Mouse (Mus musculus): ENCODE measurements around the gene Dab2ip.

The Dab2ip gene

GRCm38 (mm10) chr2:35557911-35558825 lies at the start of gene Dab2ip:
Gene Dab2ip, plus strand, starts transcription at chr2:35558266.
- DNase-seq (ENCODE audit: low read depth, low spot score): peak; percentile 26

GRCm38 (mm10) chr2:35508597-35509342 lies 49.3 kb upstream of the Dab2ip start:
- DNase-seq (ENCODE audit: low read depth, low spot score): no peak

DNA sequence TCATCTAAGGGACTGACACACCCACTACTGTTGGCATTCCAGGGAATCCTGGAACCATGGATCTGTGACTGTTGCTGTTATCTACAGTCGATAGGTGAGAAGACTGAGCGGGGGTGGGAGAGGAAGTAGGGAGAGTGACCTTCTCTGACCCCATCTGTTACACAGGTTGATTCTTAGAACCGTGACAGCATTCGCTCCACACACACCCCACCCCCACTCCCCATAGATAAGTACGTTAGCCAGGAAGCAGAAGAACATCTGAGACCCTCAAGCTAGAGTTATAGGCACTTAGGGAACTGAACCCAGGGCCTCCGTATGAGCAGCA lies 48.8 kb upstream of the Dab2ip start:
- peak; percentile 44 for DNase-seq (ENCODE audit: low read depth, low spot score)

DNA sequence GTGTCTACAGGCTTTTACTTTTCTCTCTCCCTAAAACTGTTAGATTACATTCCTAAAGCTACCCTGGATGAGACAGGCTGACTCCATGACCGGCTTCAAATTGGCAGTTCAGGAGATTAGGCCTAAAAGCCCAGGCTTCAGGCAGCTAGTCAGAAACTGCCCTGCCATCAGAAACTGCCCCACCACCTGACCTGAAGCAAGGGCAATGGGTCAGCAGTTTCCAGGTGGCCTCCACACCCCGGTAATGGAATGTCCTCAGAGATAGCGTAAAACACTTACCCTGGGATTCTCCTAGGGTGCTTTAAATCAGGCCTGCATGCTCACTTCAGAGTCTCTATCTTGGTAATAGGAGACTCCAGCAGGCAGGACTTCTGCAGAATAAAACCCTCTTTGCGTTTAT lies 48.2 kb upstream of the Dab2ip start:
- no peak for DNase-seq (ENCODE audit: low read depth, low spot score)

GRCm38 (mm10) chr2:35510920-35511319 lies 47.1 kb upstream of the Dab2ip start:
- DNase-seq (ENCODE audit: low read depth, low spot score): no peak

DNA sequence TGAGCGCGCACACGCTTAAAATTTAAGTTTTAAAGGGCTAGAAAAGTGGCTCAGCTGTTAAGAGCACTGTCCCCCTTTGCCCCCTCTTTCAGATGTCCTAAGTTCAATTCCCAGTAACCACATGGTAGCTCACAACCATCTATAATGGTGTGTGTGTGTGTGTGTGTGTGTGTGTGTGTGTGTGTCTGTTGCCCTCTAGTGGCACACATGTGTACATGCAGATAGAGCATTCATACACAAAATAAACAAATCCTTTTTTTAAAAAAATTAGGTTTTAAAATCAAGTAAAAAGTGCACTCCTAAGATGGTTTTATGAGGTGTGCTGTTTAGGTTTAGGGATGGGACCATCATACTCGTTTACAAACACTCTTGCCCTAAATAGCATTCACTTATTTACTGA lies 45.8 kb upstream of the Dab2ip start:
- no peak for DNase-seq (ENCODE audit: low read depth, low spot score)

- DNase-seq (ENCODE audit: low read depth, low spot score): no peak
These were observed 43.8 kb upstream of the Dab2ip start for GRCm38 (mm10) chr2:35514051-35514892.

DNA sequence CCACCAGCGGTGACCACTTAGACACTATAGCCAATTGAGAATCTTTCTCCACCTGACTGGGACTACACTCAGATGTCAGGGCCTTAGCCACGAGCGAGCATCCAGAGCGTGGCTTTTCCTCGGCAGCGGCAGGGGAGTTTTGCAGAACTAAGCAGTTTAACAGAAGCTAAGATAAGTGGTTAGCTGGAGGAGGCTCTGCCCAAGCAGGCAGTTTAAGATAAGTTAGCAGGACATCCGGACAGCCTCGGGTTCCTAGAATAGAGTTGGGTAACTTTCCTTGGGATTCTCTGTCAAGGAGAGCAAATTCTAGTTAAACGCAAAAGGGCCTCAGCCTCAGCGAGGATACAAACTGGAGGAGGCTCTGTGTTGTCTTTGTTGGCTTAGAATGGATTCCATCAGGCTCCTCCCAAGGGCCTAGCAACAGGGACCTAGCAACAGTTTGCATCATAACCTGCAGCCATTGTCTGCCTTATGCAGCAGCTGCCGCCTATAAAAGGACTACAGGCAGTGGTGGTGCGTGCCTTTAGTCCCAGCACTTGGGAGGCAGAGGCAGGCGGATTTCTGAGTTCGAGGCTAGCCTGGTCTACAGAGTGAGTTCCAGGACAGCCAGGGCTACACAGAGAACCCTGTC lies 31.3 kb upstream of the Dab2ip start:
- DNase-seq (ENCODE audit: low read depth, low spot score): no peak

DNA sequence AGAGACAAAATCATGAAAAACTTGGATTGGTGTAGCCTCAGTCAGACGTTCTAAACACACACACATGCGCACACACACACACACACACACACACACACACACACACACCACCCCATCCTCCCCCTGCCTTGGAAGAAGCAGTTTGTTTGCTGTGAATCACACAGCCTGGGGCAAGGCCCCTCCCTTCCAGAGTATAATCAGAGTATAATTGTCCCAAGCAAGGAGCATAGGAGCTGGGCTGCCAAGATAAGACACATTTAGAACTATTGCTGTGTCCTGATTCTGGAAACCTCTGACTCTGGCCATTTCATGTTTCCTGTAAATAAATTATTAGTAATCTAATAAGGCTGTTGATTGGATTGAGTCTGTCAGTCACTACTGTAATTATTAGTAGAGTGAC lies 29.0 kb upstream of the Dab2ip start:
- DNase-seq (ENCODE audit: low read depth, low spot score): no peak

DNA sequence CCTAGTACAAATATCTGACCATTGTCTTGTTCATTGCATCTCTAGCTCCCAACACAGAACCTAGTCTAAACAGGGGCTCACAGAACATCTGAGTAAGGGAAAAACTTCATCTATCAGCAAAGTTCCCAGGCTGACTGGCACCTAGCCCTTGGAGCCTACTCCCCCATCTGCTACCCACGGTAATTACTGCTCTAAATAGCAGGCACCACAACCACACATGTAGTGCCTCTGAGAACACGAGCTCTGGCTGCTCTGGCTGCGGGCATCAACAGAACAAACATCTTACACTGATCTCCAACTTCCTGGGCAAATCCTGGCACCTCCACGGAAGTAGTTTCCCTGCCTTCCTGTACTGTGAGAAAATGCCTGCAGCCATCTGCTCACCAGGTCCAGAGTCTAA lies 28.2 kb upstream of the Dab2ip start:
- DNase-seq (ENCODE audit: low read depth, low spot score): no peak

- no peak for DNase-seq (ENCODE audit: low read depth, low spot score)
These were observed 27.3 kb upstream of the Dab2ip start for GRCm38 (mm10) chr2:35530732-35531131.

DNA sequence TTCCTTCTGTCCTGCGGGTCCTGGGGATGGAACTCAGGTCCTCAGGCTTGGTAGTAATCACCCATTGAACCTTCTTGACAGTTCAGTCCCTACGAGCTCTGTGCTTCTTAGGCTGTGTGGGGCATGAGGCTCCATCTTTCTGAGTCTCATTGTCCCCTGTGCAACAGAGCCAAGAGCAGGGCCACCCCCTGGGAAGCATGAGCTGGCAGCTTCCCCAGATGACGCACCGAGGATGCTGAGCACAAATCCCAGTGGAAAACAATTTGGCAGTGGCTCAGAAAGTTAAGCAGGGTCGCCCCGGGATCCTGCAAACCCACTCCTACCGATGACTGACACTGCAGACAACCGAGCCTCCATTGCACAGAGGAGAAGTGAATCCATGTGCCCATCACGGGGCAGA lies 24.4 kb upstream of the Dab2ip start:
- no peak for DNase-seq (ENCODE audit: low read depth, low spot score)

DNA sequence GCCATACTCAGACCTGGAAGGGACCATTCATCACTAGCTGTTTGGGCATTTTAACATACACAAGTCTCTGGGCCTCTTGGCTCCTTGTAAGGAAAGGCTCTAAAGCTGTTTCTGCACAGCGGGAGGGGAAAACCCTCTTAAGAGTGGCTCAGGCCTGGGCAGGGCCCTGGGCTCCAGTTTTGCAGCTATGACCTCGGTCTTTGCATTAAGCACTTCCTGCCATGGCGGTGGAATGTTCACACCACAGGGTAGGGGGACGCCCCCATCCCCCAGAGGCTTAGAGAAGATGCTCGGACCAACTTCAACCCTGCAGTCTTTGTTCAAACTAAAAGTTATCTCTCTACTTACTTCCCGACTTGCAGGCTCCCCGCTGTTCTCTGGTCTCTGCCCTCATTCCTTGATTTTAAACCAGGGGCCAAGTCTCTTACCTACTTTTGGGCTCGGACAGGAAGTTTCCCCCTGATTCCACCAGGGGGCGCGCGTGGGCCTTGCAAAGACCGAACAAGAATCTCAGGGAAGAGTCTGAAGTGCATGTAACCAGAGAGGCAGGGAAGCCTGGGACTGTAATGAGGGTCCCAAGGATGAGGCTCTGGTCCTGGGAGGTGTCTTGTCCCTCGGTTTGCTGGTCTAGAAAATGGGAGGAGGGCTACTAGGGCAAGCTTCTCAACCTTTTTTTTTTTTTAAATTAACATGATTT lies 18.6 kb upstream of the Dab2ip start:
- peak; percentile 92 for DNase-seq (ENCODE audit: low read depth, low spot score)

GRCm38 (mm10) chr2:35540798-35541197 lies 17.3 kb upstream of the Dab2ip start:
- no peak for DNase-seq (ENCODE audit: low read depth, low spot score)

DNA sequence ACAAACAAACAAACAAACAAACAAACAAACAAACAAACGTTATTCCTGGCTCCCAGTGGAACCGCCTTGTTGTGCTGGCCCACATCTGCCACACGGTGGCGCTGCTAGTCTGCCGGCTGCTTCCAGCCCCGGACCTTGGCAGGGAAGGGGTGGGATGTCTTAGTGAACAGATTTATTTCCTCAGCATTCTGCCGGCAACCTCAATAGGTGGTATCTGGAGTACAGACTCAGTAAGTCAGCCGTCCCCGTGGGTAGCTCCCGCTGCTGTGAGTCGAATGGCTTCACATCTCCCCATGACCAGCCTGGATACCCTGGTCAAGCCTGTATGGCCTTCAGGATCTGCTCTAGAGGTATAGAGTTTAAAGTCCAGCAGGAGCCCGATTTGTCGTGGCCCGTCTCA lies 13.3 kb upstream of the Dab2ip start:
- DNase-seq (ENCODE audit: low read depth, low spot score): peak; percentile 88

- peak; percentile 27 for DNase-seq (ENCODE audit: low read depth, low spot score)
These were observed 12.9 kb upstream of the Dab2ip start for GRCm38 (mm10) chr2:35545125-35545590.

DNA sequence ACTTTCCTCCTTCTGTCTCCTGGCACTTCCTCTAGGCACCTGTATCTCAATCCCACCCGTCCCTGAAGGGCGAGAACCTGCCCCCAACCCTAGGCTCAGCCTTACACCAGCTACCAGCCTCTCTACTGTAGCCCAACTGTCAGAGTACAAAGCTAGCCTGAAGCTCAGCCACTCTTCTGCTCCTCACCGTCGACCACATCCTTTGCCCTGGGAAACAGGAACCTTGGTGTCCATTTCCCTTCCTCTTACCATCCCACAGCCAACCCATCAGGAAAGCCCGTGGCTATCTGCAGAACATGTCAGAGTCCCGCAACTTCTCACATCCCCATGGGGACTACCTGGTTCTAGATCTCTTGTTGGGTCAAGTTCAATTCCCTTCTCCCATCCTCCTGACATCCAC lies 11.6 kb upstream of the Dab2ip start:
- DNase-seq (ENCODE audit: low read depth, low spot score): no peak

DNA sequence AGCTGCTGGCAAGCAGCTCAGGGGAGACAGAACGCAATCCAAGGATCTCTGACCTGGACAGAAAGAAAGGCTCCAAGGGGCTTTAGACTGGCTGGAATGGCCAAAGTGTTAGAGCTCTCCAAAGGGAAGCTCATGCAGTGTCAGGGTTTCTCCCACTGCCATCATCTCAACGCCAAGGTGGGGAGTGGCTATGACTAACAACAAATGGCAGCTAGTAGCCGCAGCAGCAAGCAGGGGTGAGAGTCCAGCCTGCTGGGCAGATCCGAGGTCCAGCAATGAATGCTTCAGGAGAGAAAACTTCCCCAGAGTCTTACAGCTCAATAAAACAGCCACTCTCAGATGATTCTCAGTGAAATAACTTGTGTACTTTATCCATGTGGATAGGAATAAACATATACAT lies 8.9 kb upstream of the Dab2ip start:
- DNase-seq (ENCODE audit: low read depth, low spot score): no peak

DNA sequence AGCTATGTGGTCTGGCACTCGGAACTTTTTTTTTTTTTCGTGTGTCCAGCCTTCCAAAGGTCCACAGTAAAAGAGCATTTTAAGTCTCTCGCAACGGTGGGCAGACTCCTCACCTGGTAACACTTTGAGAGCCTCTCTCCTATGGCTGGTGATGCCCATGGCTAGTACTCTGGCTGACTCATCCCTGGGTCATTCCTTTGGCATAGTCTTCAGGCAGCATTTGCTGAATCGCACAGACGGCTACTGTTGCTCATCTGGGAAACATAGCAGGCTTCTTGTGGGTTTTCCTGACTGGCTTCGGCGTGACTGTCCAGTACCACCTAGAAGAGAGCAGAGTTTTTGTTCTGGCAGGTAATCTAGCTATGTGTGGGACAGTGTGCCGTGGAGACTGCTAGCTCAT lies 8.0 kb upstream of the Dab2ip start:
- DNase-seq (ENCODE audit: low read depth, low spot score): no peak

DNA sequence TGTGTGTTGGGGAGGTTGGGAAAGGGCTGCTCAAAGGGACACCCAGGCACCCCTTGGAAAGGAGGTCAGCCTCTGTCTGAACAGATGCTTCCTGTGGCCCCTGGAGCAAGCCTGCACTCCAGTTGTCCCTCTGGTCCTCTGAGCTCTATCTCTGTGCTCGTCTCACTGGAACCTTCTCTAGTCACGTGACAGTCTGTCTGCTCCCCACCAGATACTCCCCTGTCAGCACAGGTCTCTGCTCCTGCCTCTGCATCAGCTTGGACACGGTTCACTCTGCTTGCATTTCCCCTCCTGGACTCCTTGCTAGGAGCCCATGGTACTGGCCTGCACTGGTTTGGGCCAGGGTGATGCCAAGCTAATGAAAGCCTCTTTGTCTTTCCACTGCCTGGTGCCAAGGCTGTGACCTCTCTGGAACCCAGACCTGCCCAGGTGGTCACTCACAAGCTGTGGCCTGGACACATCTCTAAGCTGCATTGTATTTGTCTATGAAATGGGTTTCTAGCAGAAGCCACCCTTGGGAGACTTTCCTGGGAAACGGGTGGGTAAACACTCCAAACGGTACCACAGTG lies 1.1 kb upstream of the Dab2ip start:
- no peak for DNase-seq (ENCODE audit: low read depth, low spot score)

All from mesoderm, embryonic 11.5 days (tissue).